Mouse (Mus musculus) stomach, postnatal 0 days (tissue): ENCODE data around the gene Aff4. TPM values are rescaled to one million over a fixed set of nuclear protein-coding genes. Genes with fewer than 3 reads are reported as not detected.
"Not testable (repeated sequence)": the region's sequence is repeated elsewhere in the genome, so short reads cannot be mapped to it uniquely, and the experiment has no call there.

Experiments used
- ATAC-seq: fragments of 200-750 bp; cut with Nextera tagmentation; 2 replicates; pipeline ENCODE4 v1.8.0; 2017; ENCODE audit not compliant: low FRiP score, low TSS enrichment
- DNase-seq: peaks from one replicate; pipeline ENCODE4 v3.0.0-alpha.2; 2016; ENCODE audit warnings: low spot score
- H3K27ac ChIP-seq: fragments of 300-500 bp; sonication (generic); replicated peaks from 2 replicates; pipeline ENCODE4 v1.5.1; 2014; ENCODE audit warnings: mild to moderate bottlenecking, control low read depth
- H3K27me3 ChIP-seq: fragments of 300-500 bp; sonication (generic); 2 replicates; pipeline ENCODE4 v1.6.1; 2014; ENCODE audit warnings: low read length; ENCODE audit not compliant: control insufficient read depth, insufficient read depth
- H3K36me3 ChIP-seq: fragments of 300-500 bp; sonication (generic); 2 replicates; pipeline ENCODE4 v1.6.1; 2014; ENCODE audit warnings: low read length, mixed read lengths; ENCODE audit not compliant: control insufficient read depth, insufficient read depth
- H3K4me1 ChIP-seq: fragments of 300-500 bp; sonication (generic); replicated peaks from 2 replicates; pipeline ENCODE4 v1.6.1; 2014; ENCODE audit warnings: antibody characterized with exemption; ENCODE audit not compliant: control insufficient read depth, insufficient read depth
- H3K4me2 ChIP-seq: fragments of 300-500 bp; sonication (generic); replicated peaks from 2 replicates; pipeline ENCODE4 v1.6.1; 2014; ENCODE audit warnings: low read depth, mild to moderate bottlenecking, control low read depth, moderate library complexity
- H3K4me3 ChIP-seq: fragments of 300-500 bp; sonication (generic); 2 replicates; pipeline ENCODE4 v1.5.1; 2014; ENCODE audit warnings: low read depth, low read length, control low read depth
- H3K9ac ChIP-seq: fragments of 300-500 bp; sonication (generic); 2 replicates; pipeline ENCODE4 v1.6.1; 2014; ENCODE audit warnings: mild to moderate bottlenecking, low read length, control low read depth, mixed read lengths
- H3K9me3 ChIP-seq: fragments of 300-500 bp; sonication (generic); 2 replicates; pipeline ENCODE4 v1.6.1; 2016; ENCODE audit warnings: low read length; ENCODE audit not compliant: control insufficient read depth
- CTCF ChIP-seq: IDR thresholded peaks from 2 replicates; pipeline ENCODE4 v1.5.1; 2016; ENCODE audit warnings: antibody characterized with exemption, low read depth, mild to moderate bottlenecking, moderate library complexity
- EP300 ChIP-seq: optimal IDR thresholded peaks from 2 replicates; pipeline ENCODE3; 2016; ENCODE audit warnings: antibody characterized with exemption
- WGBS: fragments of 180-500 bp; shearing (Covaris S2); extraction: QIAGEN DNeasy Blood & Tissue Kit; methylation state at CpG from one replicate; pipeline ENCODE4 v1.1.7; 2014; 5-methylcytosine and 5-hydroxymethylcytosine counted together
- polyA plus RNA-seq: library from polyadenylated mRNA; unstranded; fragments of >200 nt; fragmentation: Nextera tagmentation; extraction: Ambion mirVana; gene quantifications from 2 replicates; pipeline ENCODE4 v1.2.1, GENCODE M21; 2015

Aff4 gene
- polyA plus RNA-seq, 1 experiment from 2014 or later = 28.5 TPM

- Histone ChIP-seq H3K27me3 (no peaks in the 10 kb centered on the region), H3K4me1 (peaks cover 12% of the 10 kb centered on the region), H3K4me2 (no peak overlapping the region), H3K27ac (peak overlapping the region; percentile 92), H3K36me3 (no peaks in the 10 kb centered on the region), H3K9ac (no peak overlapping the region), H3K9me3 (no peaks in the 10 kb centered on the region), H3K4me3 (no peak overlapping the region)
- DNase-seq (peak; percentile 34), ATAC-seq (peak; percentile 80)
- TF ChIP-seq CTCF = no peak
- no peak for TF ChIP-seq EP300
Observed at GRCm38 (mm10) chr11:53308251-53308864, 42.3 kb upstream of the Aff4 start.

- Histone ChIP-seq H3K9me3 (no peaks in the 10 kb centered on the region), H3K27ac (peak overlapping the region; percentile 92), H3K36me3 (no peaks in the 10 kb centered on the region), H3K9ac (no peak overlapping the region), H3K4me2 (no peak overlapping the region), H3K4me1 (peaks cover 12% of the 10 kb centered on the region), H3K4me3 (no peak overlapping the region), H3K27me3 (no peaks in the 10 kb centered on the region)
- no peak for TF ChIP-seq CTCF
- TF ChIP-seq EP300 = no peak
- ATAC-seq (peak; percentile 83), DNase-seq (peak; percentile 62)
- WGBS = 14% methylated on average over 2 of the region's 2 CpGs
Observed at GRCm38 (mm10) chr11:53308884-53309310, 41.7 kb upstream of the Aff4 start.

GRCm38 (mm10) chr11:53311385-53311784 lies 39.2 kb upstream of the Aff4 start:
- H3K27me3 ChIP-seq = no peaks in the 10 kb centered on the region
- WGBS = 33% methylated on average over 1 of the region's 1 CpGs
- ATAC-seq (no peak), DNase-seq (no peak)
- H3K36me3 ChIP-seq = no peaks in the 10 kb centered on the region
- H3K4me3 ChIP-seq = no peak overlapping the region
- H3K9me3 ChIP-seq = no peaks in the 10 kb centered on the region
- H3K4me2 ChIP-seq = no peak overlapping the region
- H3K27ac ChIP-seq = no peak overlapping the region
- TF ChIP-seq EP300 (no peak), CTCF (no peak)
- no peak overlapping the region for H3K9ac ChIP-seq
- H3K4me1 ChIP-seq = peaks cover 12% of the 10 kb centered on the region

GRCm38 (mm10) chr11:53312823-53313222 lies 37.8 kb upstream of the Aff4 start:
- not testable (repeated sequence) for H3K4me2 ChIP-seq, H3K4me3 ChIP-seq, H3K4me1 ChIP-seq, DNase-seq, H3K9me3 ChIP-seq, H3K27me3 ChIP-seq, H3K27ac ChIP-seq, ATAC-seq, H3K36me3 ChIP-seq, H3K9ac ChIP-seq
- WGBS = 64% methylated on average over 1 of the region's 1 CpGs

- Histone ChIP-seq H3K27me3 (no peaks in the 10 kb centered on the region), H3K27ac (no peak overlapping the region), H3K4me3 (no peak overlapping the region), H3K4me1 (no peaks in the 10 kb centered on the region), H3K36me3 (no peaks in the 10 kb centered on the region), H3K9ac (no peak overlapping the region), H3K9me3 (no peaks in the 10 kb centered on the region), H3K4me2 (no peak overlapping the region)
- DNase-seq = no peak
- 4% methylated on average over 1 of the region's 1 CpGs for WGBS
- ATAC-seq = peak; percentile 76
- TF ChIP-seq CTCF (no peak), EP300 (no peak)
Observed at GRCm38 (mm10) chr11:53314770-53315173, 35.9 kb upstream of the Aff4 start.

GRCm38 (mm10) chr11:53316996-53317395 lies 33.6 kb upstream of the Aff4 start:
- no peak for ATAC-seq
- TF ChIP-seq CTCF (no peak), EP300 (no peak)
- H3K4me2 ChIP-seq = no peak overlapping the region
- H3K4me3 ChIP-seq = no peak overlapping the region
- DNase-seq = no peak
- H3K36me3 ChIP-seq = no peaks in the 10 kb centered on the region
- H3K27ac ChIP-seq = no peak overlapping the region
- WGBS = 50% methylated on average over 6 of the region's 6 CpGs
- no peaks in the 10 kb centered on the region for H3K4me1 ChIP-seq
- H3K9me3 ChIP-seq = no peaks in the 10 kb centered on the region
- H3K27me3 ChIP-seq = no peaks in the 10 kb centered on the region
- no peak overlapping the region for H3K9ac ChIP-seq
